Mouse (Mus musculus): Measurements from ENCODE around the gene Sh2b1. TPM values are rescaled to one million over a fixed set of nuclear protein-coding genes. Genes with fewer than 3 reads are reported as not detected.

Sh2b1 gene
- total and polyA plus RNA-seq, 2 experiments from 2014 or later: 46.8 to 63.9 TPM

DNA sequence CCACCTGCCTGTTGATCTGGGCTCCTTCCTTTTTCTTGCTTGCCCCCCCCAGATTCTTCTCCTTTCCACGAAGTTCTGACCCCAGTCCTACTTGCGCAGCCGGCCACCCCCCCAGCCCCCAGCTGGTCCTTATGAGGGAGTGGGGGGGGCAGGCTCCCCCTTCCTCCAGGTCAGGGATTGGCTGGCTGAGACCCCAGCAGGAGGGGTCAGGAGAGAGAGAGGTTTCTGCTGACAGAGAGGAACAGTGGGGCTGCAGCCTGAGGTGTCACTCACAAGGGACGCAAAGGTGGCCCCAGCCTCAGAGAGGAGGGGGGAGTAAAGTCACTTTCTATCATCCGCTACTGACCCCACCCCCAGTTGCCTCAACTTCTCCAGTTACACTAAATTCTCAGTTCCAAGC lies 12.2 kb downstream of the Sh2b1 start, which contains the start of gene Atp2a1:
Gene Atp2a1 (minus strand): TSS at position 105 of the 400 bp plus-strand sequence.
- Histone ChIP-seq H3K9me3 (ENCODE audit: low read length) (no peaks in the 10 kb centered on the region), H3K4me1 (ENCODE audit: insufficient read depth, low read length) (no peaks in the 10 kb centered on the region), H3K4me2 (ENCODE audit: low read depth, low read length, poor library complexity, severe bottlenecking) (no peak within 1 kb of the TSS), H3K9ac (replicated peaks; ENCODE audit: low read length, poor library complexity, severe bottlenecking) (0 out of 2 replicates have a peak within 1 kb of the TSS, but pooled peaks have one; percentile 8), H3K27me3 (ENCODE audit: insufficient read depth, low read length) (no peaks in the 10 kb centered on the region), H3K27ac (ENCODE audit: low read depth, low read length) (no peak within 1 kb of the TSS), H3K36me3 (ENCODE audit: insufficient read depth, low read length) (peaks cover 20% of the 10 kb centered on the region), H3K4me3 (ENCODE audit: low read depth, low read length) (no peak within 1 kb of the TSS)
- ATAC-seq (ENCODE audit: low FRiP score): no peak
- TF ChIP-seq CTCF (IDR thresholded peaks at IDR 0.05): no peak
- no peak for DNase-seq (ENCODE audit: low spot score)
- 54% methylated on average over 5 of the region's 5 CpGs for WGBS

DNA sequence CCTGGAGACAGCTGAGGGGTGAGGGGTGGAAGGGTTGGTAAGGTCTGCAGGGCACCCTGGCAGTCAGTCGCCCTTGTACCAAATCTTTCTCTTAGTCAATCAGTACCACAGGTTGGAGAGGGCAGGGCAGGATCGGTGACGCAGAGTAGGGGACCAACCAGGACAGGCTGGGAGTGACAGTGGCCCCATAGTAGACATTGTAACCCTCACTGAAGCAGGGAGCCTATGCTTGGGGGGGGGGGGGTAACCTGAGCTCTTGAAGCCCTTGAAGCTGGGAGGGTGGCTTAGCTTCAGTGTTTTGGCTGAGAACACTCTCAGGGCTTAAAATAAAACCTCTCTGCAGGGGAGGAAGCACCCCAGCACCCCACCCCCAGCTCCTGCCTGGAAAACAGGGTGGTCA lies 13.6 kb downstream of the Sh2b1 start:
- H3K4me1 ChIP-seq (ENCODE audit: insufficient read depth, low read length): no peaks in the 10 kb centered on the region
- no peaks in the 10 kb centered on the region for H3K27me3 ChIP-seq (ENCODE audit: insufficient read depth, low read length)
- H3K9ac ChIP-seq (replicated peaks; ENCODE audit: low read length, poor library complexity, severe bottlenecking): 0 out of 2 replicates have a peak overlapping the region, but pooled peaks have one; percentile 8
- 64% methylated on average over 3 of the region's 3 CpGs for whole genome bisulfite sequencing
- ATAC-seq (ENCODE audit: low FRiP score) (no peak), DNase-seq (ENCODE audit: low spot score) (no peak)
- no peak overlapping the region for H3K27ac ChIP-seq (ENCODE audit: low read depth, low read length)
- H3K4me3 ChIP-seq (ENCODE audit: low read depth, low read length): no peak overlapping the region
- TF ChIP-seq CTCF (IDR thresholded peaks at IDR 0.05): no peak
- H3K36me3 ChIP-seq (ENCODE audit: insufficient read depth, low read length): peaks cover 7% of the 10 kb centered on the region
- no peaks in the 10 kb centered on the region for H3K9me3 ChIP-seq (ENCODE audit: low read length)
- H3K4me2 ChIP-seq (ENCODE audit: low read depth, low read length, poor library complexity, severe bottlenecking): no peak overlapping the region

DNA sequence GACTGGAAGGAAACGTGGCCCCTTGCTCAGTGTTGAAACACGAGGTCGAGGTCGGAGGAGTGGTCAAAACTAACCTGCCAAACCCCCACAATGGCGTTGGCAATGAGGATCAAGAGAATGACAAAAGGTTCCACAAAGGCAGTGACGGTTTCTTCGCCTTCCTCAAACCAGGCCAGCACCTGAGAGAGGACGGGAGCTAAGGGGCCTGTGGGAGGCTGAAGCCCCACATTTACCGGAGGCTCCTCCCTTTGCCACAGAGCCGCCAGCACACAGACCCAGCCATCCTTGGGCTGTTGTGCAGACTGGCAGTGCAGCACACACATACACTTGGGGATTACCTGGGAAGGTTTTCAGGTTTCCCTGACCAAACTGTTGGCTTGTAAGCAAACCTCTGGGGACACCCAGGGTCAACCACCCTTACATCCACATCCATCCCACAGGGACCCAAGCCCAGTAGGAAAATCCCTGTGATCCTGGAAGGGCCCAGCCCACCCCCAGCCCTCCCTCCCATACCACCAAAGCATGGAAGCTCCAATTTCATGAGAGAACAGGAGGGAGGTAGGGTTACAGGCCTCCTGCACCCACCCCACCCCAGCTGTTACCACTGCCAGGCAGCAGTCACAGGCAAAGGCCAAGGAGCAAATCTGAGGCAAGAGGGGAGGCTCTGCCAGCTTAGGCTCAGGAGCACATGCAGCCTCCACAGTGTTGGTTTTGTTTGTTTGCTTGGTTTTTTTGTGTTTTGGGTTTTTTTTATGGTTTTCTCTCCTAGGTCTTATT lies 14.4 kb downstream of the Sh2b1 start:
- no peak for DNase-seq (ENCODE audit: low spot score)
- Histone ChIP-seq H3K4me2 (ENCODE audit: low read depth, low read length, poor library complexity, severe bottlenecking) (no peak overlapping the region), H3K27me3 (ENCODE audit: insufficient read depth, low read length) (no peaks in the 10 kb centered on the region), H3K9me3 (ENCODE audit: low read length) (no peaks in the 10 kb centered on the region), H3K27ac (ENCODE audit: low read depth, low read length) (no peak overlapping the region), H3K9ac (replicated peaks; ENCODE audit: low read length, poor library complexity, severe bottlenecking) (no peak overlapping the region), H3K36me3 (ENCODE audit: insufficient read depth, low read length) (0 out of 2 replicates have a peak, but pooled peaks cover 2% of the 10 kb centered on the region), H3K4me1 (ENCODE audit: insufficient read depth, low read length) (no peaks in the 10 kb centered on the region), H3K4me3 (ENCODE audit: low read depth, low read length) (no peak overlapping the region)
- no peak for ATAC-seq (ENCODE audit: low FRiP score)
- WGBS: 48% methylated on average over 10 of the region's 10 CpGs
- TF ChIP-seq CTCF (IDR thresholded peaks at IDR 0.05): no peak

DNA sequence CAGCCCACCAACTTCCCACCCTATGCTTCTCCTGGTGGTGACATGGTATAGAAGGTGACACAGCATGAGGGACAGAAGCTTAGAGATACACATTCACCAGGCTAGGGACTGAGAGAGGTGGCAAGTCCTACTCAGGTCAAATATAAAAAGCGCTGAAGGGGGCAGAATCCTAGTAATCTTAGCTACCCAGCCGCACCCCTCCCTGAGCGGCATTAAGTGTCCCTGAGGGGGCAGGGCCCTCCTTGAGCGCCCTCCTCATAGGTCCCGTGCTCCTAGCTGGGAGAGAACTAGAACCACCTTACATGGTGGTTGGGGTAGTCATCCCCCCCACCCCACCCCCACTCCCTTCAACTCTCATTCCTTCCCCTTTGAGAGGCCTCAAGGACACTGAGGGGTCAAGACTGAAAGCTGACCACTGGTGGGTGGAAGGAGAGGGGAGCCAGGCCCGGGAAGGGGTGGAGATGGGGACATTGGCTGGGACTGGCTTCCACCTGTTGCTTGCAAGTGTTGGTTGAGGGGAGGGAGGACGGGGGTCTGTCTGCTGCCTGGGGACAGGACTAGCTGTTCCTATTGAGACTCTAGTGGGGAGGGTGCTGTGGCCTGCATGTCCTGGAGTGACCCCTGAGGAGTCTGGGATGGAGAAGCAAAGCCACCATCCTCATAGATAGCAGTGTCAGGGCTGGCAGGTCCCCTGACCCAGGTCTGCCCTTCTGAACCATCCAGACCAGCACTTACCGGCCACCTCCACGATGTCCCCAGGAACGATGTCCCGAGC lies 16.2 kb downstream of the Sh2b1 start:
- no peak overlapping the region for H3K4me2 ChIP-seq (ENCODE audit: low read depth, low read length, poor library complexity, severe bottlenecking)
- H3K4me1 ChIP-seq (ENCODE audit: insufficient read depth, low read length): no peaks in the 10 kb centered on the region
- WGBS: 78% methylated on average over 11 of the region's 11 CpGs
- no peak overlapping the region for H3K4me3 ChIP-seq (ENCODE audit: low read depth, low read length)
- no peak for TF ChIP-seq CTCF (IDR thresholded peaks at IDR 0.05)
- no peak for DNase-seq (ENCODE audit: low spot score)
- ATAC-seq (ENCODE audit: low FRiP score): no peak
- H3K36me3 ChIP-seq (ENCODE audit: insufficient read depth, low read length): no peaks in the 10 kb centered on the region
- H3K9me3 ChIP-seq (ENCODE audit: low read length): no peaks in the 10 kb centered on the region
- no peaks in the 10 kb centered on the region for H3K27me3 ChIP-seq (ENCODE audit: insufficient read depth, low read length)
- H3K9ac ChIP-seq (replicated peaks; ENCODE audit: low read length, poor library complexity, severe bottlenecking): no peak overlapping the region
- no peak overlapping the region for H3K27ac ChIP-seq (ENCODE audit: low read depth, low read length)

DNA sequence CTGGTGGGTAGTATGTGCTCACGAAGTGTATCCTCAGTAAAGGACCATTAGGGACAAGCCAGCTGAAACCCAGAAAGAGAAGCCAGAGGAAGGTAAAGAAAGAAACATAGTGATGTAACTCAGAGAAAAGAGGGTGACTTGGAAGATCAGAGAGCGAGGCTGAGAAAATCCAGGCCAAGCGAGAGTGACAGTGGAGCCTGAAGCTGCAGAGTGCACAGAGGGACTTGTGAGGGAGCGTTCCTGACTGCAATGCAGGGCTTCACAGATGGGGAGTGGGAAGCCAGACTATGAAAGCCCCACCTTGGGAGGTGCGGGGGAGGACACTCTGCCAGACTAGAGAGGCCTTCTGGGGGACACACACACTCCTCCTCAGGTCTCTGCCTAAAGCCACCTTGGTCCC lies 17.0 kb downstream of the Sh2b1 start:
- Histone ChIP-seq H3K4me3 (ENCODE audit: low read depth, low read length) (no peak overlapping the region), H3K9ac (replicated peaks; ENCODE audit: low read length, poor library complexity, severe bottlenecking) (no peak overlapping the region), H3K27me3 (ENCODE audit: insufficient read depth, low read length) (no peaks in the 10 kb centered on the region), H3K9me3 (ENCODE audit: low read length) (no peaks in the 10 kb centered on the region), H3K4me2 (ENCODE audit: low read depth, low read length, poor library complexity, severe bottlenecking) (no peak overlapping the region), H3K27ac (ENCODE audit: low read depth, low read length) (no peak overlapping the region), H3K4me1 (ENCODE audit: insufficient read depth, low read length) (no peaks in the 10 kb centered on the region), H3K36me3 (ENCODE audit: insufficient read depth, low read length) (no peaks in the 10 kb centered on the region)
- no peak for ATAC-seq (ENCODE audit: low FRiP score)
- WGBS: 72% methylated on average over 5 of the region's 5 CpGs
- no peak for TF ChIP-seq CTCF (IDR thresholded peaks at IDR 0.05)
- DNase-seq (ENCODE audit: low spot score): no peak
